Mouse (Mus musculus): ENCODE measurements around the gene Ptgir. TPM values are rescaled to one million over a fixed set of nuclear protein-coding genes. Genes with fewer than 3 reads are reported as not detected.

The Ptgir gene
- polyA plus RNA-seq, 1 experiment from 2014 or later, result 0.44 TPM

Other genes with a start within 250 kb of the Ptgir start
- gene Ceacam15, start 230.8 kb upstream of the Ptgir start, polyA plus RNA-seq (2014; fragmentation: Nextera tagmentation; extraction: Ambion mirVana), result not detected in 2 replicates
- not detected in 2 replicates for gene Ceacam9, start 184.6 kb upstream of the Ptgir start, polyA plus RNA-seq (2014; fragmentation: Nextera tagmentation; extraction: Ambion mirVana)
- 261 and 266 TPM in 2 replicates for gene Ap2s1, start 168.1 kb upstream of the Ptgir start, polyA plus RNA-seq (2014; fragmentation: Nextera tagmentation; extraction: Ambion mirVana)
- gene Slc1a5, start 125.2 kb upstream of the Ptgir start, polyA plus RNA-seq (2014; fragmentation: Nextera tagmentation; extraction: Ambion mirVana), result 28.5 and 30.9 TPM in 2 replicates
- gene Strn4, start 90.6 kb upstream of the Ptgir start, polyA plus RNA-seq (2014; fragmentation: Nextera tagmentation; extraction: Ambion mirVana), result 125 and 128 TPM in 2 replicates
- 25.4 and 29.3 TPM in 2 replicates for gene Fkrp, start 89.8 kb upstream of the Ptgir start, polyA plus RNA-seq (2014; fragmentation: Nextera tagmentation; extraction: Ambion mirVana)
- 16.6 and 16.8 TPM in 2 replicates for gene Prkd2, start 63.6 kb upstream of the Ptgir start, polyA plus RNA-seq (2014; fragmentation: Nextera tagmentation; extraction: Ambion mirVana)
- 14.6 and 15.7 TPM in 2 replicates for gene Dact3, start 31.2 kb upstream of the Ptgir start, polyA plus RNA-seq (2014; fragmentation: Nextera tagmentation; extraction: Ambion mirVana)
- gene Gng8, start 14.7 kb upstream of the Ptgir start, polyA plus RNA-seq (2014; fragmentation: Nextera tagmentation; extraction: Ambion mirVana), result 13.9 and 15.9 TPM in 2 replicates
- 176 and 201 TPM in 2 replicates for gene Calm3, start 17.6 kb downstream of the Ptgir start, polyA plus RNA-seq (2014; fragmentation: Nextera tagmentation; extraction: Ambion mirVana)
- gene Pnmal2, start 38.2 kb downstream of the Ptgir start, polyA plus RNA-seq (2014; fragmentation: Nextera tagmentation; extraction: Ambion mirVana), result 4.8 TPM in 2 replicates
- 2.0 and 2.1 TPM in 2 replicates for gene Pnmal1, start 53.2 kb downstream of the Ptgir start, polyA plus RNA-seq (2014; fragmentation: Nextera tagmentation; extraction: Ambion mirVana)
- gene Gm42372, start 76.6 kb downstream of the Ptgir start, polyA plus RNA-seq (2014; fragmentation: Nextera tagmentation; extraction: Ambion mirVana), result 0.65 and 0.78 TPM in 2 replicates
- gene Ccdc8, start 86.2 kb downstream of the Ptgir start, polyA plus RNA-seq (2014; fragmentation: Nextera tagmentation; extraction: Ambion mirVana), result 26.4 and 33.5 TPM in 2 replicates
- gene Ppp5c, start 121.4 kb downstream of the Ptgir start, polyA plus RNA-seq (2014; fragmentation: Nextera tagmentation; extraction: Ambion mirVana), result 134 and 140 TPM in 2 replicates
- gene Hif3a, start 155.9 kb downstream of the Ptgir start, polyA plus RNA-seq (2014; fragmentation: Nextera tagmentation; extraction: Ambion mirVana), result 8.9 and 9.6 TPM in 2 replicates
- gene Psg16, start 167.6 kb downstream of the Ptgir start, polyA plus RNA-seq (2014; fragmentation: Nextera tagmentation; extraction: Ambion mirVana), result 0.12 and 0.24 TPM in 2 replicates
- gene Ceacam3, start 243.8 kb downstream of the Ptgir start, polyA plus RNA-seq (2014; fragmentation: Nextera tagmentation; extraction: Ambion mirVana), result not detected in 2 replicates

Data from limb, embryonic 11.5 days (tissue).